Mouse (Mus musculus) thymus, adult 18-20 months (tissue): ENCODE data around the gene Gm20897.
"Not testable (repeated sequence)": the region's sequence is repeated elsewhere in the genome, so short reads cannot be mapped to it uniquely, and the experiment has no call there.

Experiments
- DNase-seq, 2 experiments: peaks; one replicate each; pipeline ENCODE4 v3.0.0; 2022; ENCODE audit warnings: mixed read lengths in 2 of 2

Gm20897 gene

DNA sequence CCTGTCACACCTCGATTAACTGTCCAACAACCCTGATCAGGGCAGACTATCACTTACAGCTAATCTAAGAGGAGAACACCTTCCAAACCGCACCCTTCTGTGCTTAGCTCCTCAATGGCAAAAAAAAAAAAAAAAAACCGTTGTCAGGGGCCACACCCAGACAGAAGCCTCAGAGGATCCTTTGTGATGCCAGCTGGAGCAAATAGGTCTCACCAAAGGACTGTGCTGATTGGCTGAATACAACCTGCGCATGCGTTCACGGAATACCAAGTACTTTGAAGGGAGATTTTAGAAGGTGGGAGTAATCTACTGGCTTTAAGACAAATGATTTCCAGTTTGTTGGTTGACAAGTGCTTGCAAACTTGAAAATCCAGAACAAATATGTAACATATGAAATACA, at the start of gene Gm20897:
Gm20897 (minus strand) TSS at position 101 of the 400 bp plus-strand sequence.
- not testable (repeated sequence) for DNase-seq
